Mouse (Mus musculus) embryonic fibroblast, embryonic 13.5 days (primary cell): ENCODE measurements around the gene Creb3l2. TPM values are rescaled to one million over a fixed set of nuclear protein-coding genes. Genes with fewer than 3 reads are reported as not detected.

Source experiments
- H3K27ac ChIP-seq: 2 replicates; pipeline ENCODE4 v1.5.1; 2012; ENCODE audit warnings: low read length, control low read depth, inconsistent platforms; ENCODE audit not compliant: insufficient read depth
- H3K4me1 ChIP-seq: 2 replicates; pipeline ENCODE4 v1.6.1; 2011; ENCODE audit warnings: low read length; ENCODE audit not compliant: control insufficient read depth, insufficient read depth
- H3K4me3 ChIP-seq: 2 replicates; pipeline ENCODE4 v1.5.1; 2011; ENCODE audit warnings: mild to moderate bottlenecking, control low read depth, low read length; ENCODE audit not compliant: insufficient read depth
- CTCF ChIP-seq: IDR thresholded peaks from 2 replicates; pipeline ENCODE4 v1.5.1; 2011; ENCODE audit warnings: mild to moderate bottlenecking, control low read depth, low read length, moderate library complexity, borderline replicate concordance; ENCODE audit not compliant: insufficient read depth
- POLR2A ChIP-seq: IDR thresholded peaks from 2 replicates; pipeline ENCODE4 v1.6.1; 2011; ENCODE audit warnings: low read depth, mild to moderate bottlenecking, control low read depth, low read length, moderate library complexity
- polyA plus RNA-seq: library from polyadenylated mRNA; stranded (reverse); fragments of >200 nt; gene quantifications from 2 replicates; pipeline ENCODE4 v1.2.4, GENCODE M21; 2011; ENCODE audit warnings: low read depth; ENCODE audit not compliant: missing spikeins, insufficient read length

Gene Creb3l2
- polyA plus RNA-seq, 1 experiment, result 62.8 TPM

- Histone ChIP-seq H3K27ac (peak overlapping the region; percentile 72), H3K4me3 (no peak overlapping the region), H3K4me1 (peaks cover 39% of the 10 kb centered on the region)
- no peak for TF ChIP-seq CTCF
- no peak for TF ChIP-seq POLR2A
Observed at GRCm38 (mm10) chr6:37400866-37401525, 41.0 kb downstream of the Creb3l2 start.

GRCm38 (mm10) chr6:37400167-37400566, 41.8 kb downstream of the Creb3l2 start:
- H3K27ac ChIP-seq, result peak overlapping the region; percentile 72
- no peak overlapping the region for H3K4me3 ChIP-seq
- no peak for TF ChIP-seq POLR2A
- TF ChIP-seq CTCF, result no peak
- peaks cover 39% of the 10 kb centered on the region for H3K4me1 ChIP-seq

DNA sequence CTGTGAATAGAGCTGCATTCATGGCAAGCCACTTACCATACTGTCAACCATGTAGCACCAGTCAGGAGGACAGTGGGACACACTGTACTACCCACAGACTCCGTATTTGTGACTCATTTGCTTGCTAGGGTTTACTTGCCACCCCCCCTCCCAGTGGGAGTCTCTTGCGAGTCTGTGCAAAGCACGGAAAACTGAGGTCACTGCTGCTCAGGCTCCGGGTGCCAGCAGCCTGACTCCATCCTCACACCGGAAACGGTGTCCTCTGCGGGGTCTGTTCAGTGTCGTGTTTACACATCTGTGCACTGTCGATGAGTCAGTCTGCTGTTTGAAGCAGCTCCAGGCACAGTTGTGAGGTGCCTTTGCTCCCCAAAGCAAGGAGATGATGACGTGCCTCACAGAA, 43.0 kb downstream of the Creb3l2 start:
- TF ChIP-seq POLR2A (no peak), CTCF (no peak)

DNA sequence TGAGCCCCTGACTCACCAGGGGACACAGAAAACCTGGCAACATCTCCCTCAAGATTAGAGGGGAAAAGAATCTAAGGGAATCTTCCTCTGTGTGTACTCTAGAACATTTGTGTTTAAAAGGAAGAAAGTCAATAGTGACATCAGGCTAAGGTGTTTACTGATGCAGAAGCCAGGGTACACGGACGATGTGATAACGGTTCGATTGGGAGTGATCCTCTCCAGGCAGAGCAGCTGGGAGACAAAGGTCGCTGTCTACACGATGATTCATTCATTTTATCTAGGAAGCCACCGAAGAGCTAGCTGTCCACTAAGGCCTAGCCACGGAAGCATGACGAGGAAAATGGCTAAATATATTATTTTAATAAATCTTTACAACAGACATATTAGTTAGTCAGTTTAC, 44.0 kb downstream of the Creb3l2 start:
- peaks cover 33% of the 10 kb centered on the region for H3K4me1 ChIP-seq

More for the DNA sequence above, 43.0 kb downstream of the Creb3l2 start:
- Histone ChIP-seq H3K4me3 (no peak overlapping the region), H3K4me1 (peaks cover 35% of the 10 kb centered on the region), H3K27ac (peak overlapping the region; percentile 71)

GRCm38 (mm10) chr6:37397254-37397653, 44.7 kb downstream of the Creb3l2 start:
- no peak overlapping the region for H3K27ac ChIP-seq
- peaks cover 36% of the 10 kb centered on the region for H3K4me1 ChIP-seq

More for the DNA sequence above, 44.0 kb downstream of the Creb3l2 start:
- TF ChIP-seq CTCF, result no peak
- no peak for TF ChIP-seq POLR2A
- no peak overlapping the region for H3K4me3 ChIP-seq
- H3K27ac ChIP-seq, result no peak overlapping the region

DNA sequence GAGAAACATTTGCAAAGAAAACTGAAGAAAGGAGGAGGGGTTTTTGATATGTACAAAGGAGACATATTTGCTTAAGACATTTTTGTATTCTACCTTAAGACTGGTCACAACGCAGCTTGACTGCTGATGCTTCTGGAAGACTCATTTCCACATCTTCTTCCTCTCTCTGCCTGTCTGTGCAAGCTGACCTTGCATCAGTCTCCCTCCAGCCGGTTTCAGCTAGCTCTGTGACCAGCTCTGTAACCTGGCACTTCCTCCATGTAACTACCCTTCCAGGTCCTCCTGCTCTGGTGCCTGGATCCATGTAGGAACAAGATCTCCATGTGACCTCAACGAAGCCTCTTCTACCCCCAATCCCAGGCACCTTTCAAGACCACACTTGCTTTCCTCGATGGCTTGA, 45.8 kb downstream of the Creb3l2 start:
- TF ChIP-seq POLR2A, result no peak
- no peak for TF ChIP-seq CTCF
- H3K4me1 ChIP-seq, result peaks cover 38% of the 10 kb centered on the region
- no peak overlapping the region for H3K27ac ChIP-seq
- H3K4me3 ChIP-seq, result no peak overlapping the region

More at GRCm38 (mm10) chr6:37397254-37397653, 44.7 kb downstream of the Creb3l2 start:
- TF ChIP-seq CTCF (no peak), POLR2A (no peak)
- H3K4me3 ChIP-seq, result no peak overlapping the region

GRCm38 (mm10) chr6:37393263-37393662, 48.7 kb downstream of the Creb3l2 start:
- TF ChIP-seq POLR2A (no peak), CTCF (no peak)
- H3K4me1 ChIP-seq, result peaks cover 16% of the 10 kb centered on the region; the same call in 1 of the 2 replicates
- H3K27ac ChIP-seq, result no peak overlapping the region
- H3K4me3 ChIP-seq, result no peak overlapping the region

GRCm38 (mm10) chr6:37392262-37392661, 49.7 kb downstream of the Creb3l2 start:
- no peak overlapping the region for H3K27ac ChIP-seq
- peaks cover 11% of the 10 kb centered on the region; the same call in 1 of the 2 replicates for H3K4me1 ChIP-seq
- TF ChIP-seq CTCF, result no peak
- no peak for TF ChIP-seq POLR2A

GRCm38 (mm10) chr6:37391313-37391712, 50.6 kb downstream of the Creb3l2 start:
- no peak overlapping the region for H3K4me3 ChIP-seq
- TF ChIP-seq CTCF, result no peak
- TF ChIP-seq POLR2A, result no peak
- H3K4me1 ChIP-seq, result peaks cover 11% of the 10 kb centered on the region; the same call in 1 of the 2 replicates
- peak overlapping the region; percentile 46; the same call in 1 of the 2 replicates for H3K27ac ChIP-seq

More at GRCm38 (mm10) chr6:37392262-37392661, 49.7 kb downstream of the Creb3l2 start:
- no peak overlapping the region for H3K4me3 ChIP-seq

DNA sequence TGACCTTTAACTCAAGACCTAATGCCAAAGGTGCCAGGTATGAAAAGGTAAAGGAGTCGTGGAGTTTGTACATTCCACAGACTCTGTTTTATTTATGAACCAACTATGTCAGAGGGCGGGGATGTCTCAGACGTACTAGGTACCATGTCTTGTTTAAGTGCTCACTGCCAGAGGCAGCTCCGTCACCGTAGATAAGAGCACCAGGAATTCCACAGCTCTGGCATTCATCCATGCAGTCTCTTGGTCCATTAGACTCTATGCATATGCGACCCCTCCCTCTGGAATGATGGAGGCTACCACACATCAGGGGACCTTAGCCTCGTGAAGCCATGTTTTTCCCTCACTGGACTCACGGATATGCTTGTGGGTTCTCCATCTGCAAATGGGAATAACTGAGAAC, 53.0 kb downstream of the Creb3l2 start:
- Histone ChIP-seq H3K27ac (no peak overlapping the region), H3K4me3 (no peak overlapping the region), H3K4me1 (peaks cover 11% of the 10 kb centered on the region; the same call in 1 of the 2 replicates)
- TF ChIP-seq POLR2A (no peak), CTCF (no peak)

DNA sequence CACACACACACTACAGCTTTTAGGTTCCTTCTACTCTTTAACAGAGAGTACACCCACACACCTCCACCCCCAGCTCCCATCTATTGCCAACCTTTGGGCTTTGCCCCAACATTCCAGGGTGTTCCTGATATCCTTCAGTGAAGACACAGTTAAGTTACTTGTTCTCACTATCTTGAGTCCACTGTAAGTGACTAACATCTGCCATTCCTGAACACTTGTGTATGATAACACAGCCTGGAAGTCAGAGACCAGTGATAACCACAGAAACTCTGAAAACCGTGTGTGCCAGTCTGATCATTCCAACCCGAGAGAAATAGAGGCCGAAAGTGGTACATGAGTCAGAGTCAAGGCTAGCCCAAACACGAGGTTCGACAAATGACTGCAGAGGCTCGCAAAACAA, 53.4 kb downstream of the Creb3l2 start:
- H3K4me3 ChIP-seq, result no peak overlapping the region
- no peak overlapping the region for H3K27ac ChIP-seq
- no peak for TF ChIP-seq CTCF
- no peak for TF ChIP-seq POLR2A
- H3K4me1 ChIP-seq, result peaks cover 11% of the 10 kb centered on the region; the same call in 1 of the 2 replicates
